Mouse (Mus musculus) ovary, postnatal 10 days (tissue): ENCODE data around the gene Prss46.

Source experiments
- DNase-seq: peaks from one replicate; pipeline ENCODE4 v3.0.0; 2022; ENCODE audit warnings: low spot score

Prss46 gene

GRCm38 (mm10) chr9:110896595-110896994, 52.3 kb downstream of the Prss46 start:
- no peak for DNase-seq

- DNase-seq: no peak
These were observed 55.2 kb downstream of the Prss46 start for GRCm38 (mm10) chr9:110899451-110900008.

- no peak for DNase-seq
These were observed 56.9 kb downstream of the Prss46 start for GRCm38 (mm10) chr9:110901204-110901603.

GRCm38 (mm10) chr9:110902271-110902670, 58.0 kb downstream of the Prss46 start:
- DNase-seq: no peak
